Mouse (Mus musculus) megakaryocyte, embryonic 14.5 days (primary cell): ENCODE measurements around the gene Ffar2.

Source experiments
- FLI1 ChIP-seq: IDR thresholded peaks from 2 replicates; pipeline ENCODE4 v1.6.1; 2012; ENCODE audit warnings: low read length, inconsistent platforms, mixed read lengths
- GATA1 ChIP-seq: IDR thresholded peaks from 3 replicates; pipeline ENCODE4 v1.6.1; 2012; ENCODE audit warnings: mixed read lengths, low read length, inconsistent platforms, borderline replicate concordance

DNA sequence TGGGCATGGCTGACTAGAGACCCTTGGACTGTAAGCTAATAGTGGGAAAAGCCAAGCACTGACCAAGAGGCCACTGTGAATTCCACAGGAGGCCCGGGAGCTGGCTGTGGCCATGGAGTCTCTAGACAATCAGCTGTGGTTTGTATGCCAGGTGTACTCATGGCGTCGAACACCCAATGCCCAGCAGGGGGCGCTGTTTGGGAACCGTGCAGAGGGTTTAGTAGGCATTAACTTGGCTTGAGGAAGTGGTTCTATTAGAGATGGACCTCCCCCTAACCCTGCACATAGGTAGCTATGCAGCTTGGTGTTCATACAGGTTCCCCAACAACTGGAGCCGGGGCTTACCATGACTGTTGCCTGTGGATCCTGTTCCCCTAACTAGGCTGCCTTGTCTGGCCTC lies 17.7 kb downstream of the Ffar2 start:
- TF ChIP-seq GATA1, result no peak
- no peak for TF ChIP-seq FLI1
